Mouse (Mus musculus) embryonic facial prominence, embryonic 14.5 days (tissue): ENCODE results near the gene Il4ra. TPM values are rescaled to one million over a fixed set of nuclear protein-coding genes. Genes with fewer than 3 reads are reported as not detected.

Source experiments
- ATAC-seq: fragments of 200-750 bp; cut with Nextera tagmentation; 2 replicates; pipeline ENCODE4 v1.8.0; 2017; ENCODE audit warnings: low read depth, moderate number of reproducible peaks, moderate TSS enrichment
- DNase-seq: peaks from one replicate; pipeline ENCODE4 v3.0.0-alpha.2; 2015; ENCODE audit warnings: low spot score
- H3K27ac ChIP-seq: fragments of 300-500 bp; sonication (generic); replicated peaks from 2 replicates; pipeline ENCODE4 v1.5.1; 2014; ENCODE audit warnings: low read depth, mild to moderate bottlenecking, low read length, moderate library complexity
- H3K27me3 ChIP-seq: fragments of 300-500 bp; sonication (generic); replicated peaks from 2 replicates; pipeline ENCODE4 v1.6.1; 2014; ENCODE audit warnings: low read length; ENCODE audit not compliant: control insufficient read depth, insufficient read depth
- H3K36me3 ChIP-seq: fragments of 300-500 bp; sonication (generic); 2 replicates; pipeline ENCODE4 v1.6.1; 2014; ENCODE audit warnings: low read length, mixed read lengths; ENCODE audit not compliant: control insufficient read depth, insufficient read depth
- H3K4me1 ChIP-seq: fragments of 300-500 bp; sonication (generic); 2 replicates; pipeline ENCODE4 v1.6.1; 2014; ENCODE audit warnings: antibody characterized with exemption, low read length; ENCODE audit not compliant: control insufficient read depth, insufficient read depth
- H3K4me2 ChIP-seq: fragments of 300-500 bp; sonication (generic); 2 replicates; pipeline ENCODE4 v1.6.1; 2014; ENCODE audit warnings: low read depth, mild to moderate bottlenecking, low read length, moderate library complexity, mixed read lengths
- H3K4me3 ChIP-seq: fragments of 300-500 bp; sonication (generic); 2 replicates; pipeline ENCODE4 v1.5.1; 2014; ENCODE audit warnings: low read depth, mild to moderate bottlenecking, low read length
- H3K9ac ChIP-seq: fragments of 300-500 bp; sonication (generic); 2 replicates; pipeline ENCODE4 v1.6.1; 2014; ENCODE audit warnings: low read depth, mild to moderate bottlenecking, low read length, moderate library complexity, mixed read lengths
- H3K9me3 ChIP-seq: fragments of 300-500 bp; sonication (generic); 2 replicates; pipeline ENCODE4 v1.6.1; 2016; ENCODE audit warnings: low read length; ENCODE audit not compliant: control insufficient read depth
- WGBS: fragments of 180-500 bp; shearing (Covaris S2); extraction: QIAGEN DNeasy Blood & Tissue Kit; methylation state at CpG from one replicate; pipeline ENCODE4 v1.1.7; 2014; 5-methylcytosine and 5-hydroxymethylcytosine counted together
- polyA plus RNA-seq: library from polyadenylated mRNA; unstranded; fragments of >200 nt; fragmentation: Nextera tagmentation; extraction: Ambion mirVana; gene quantifications from 2 replicates; pipeline ENCODE4 v1.2.1, GENCODE M21; 2014

Gene Il4ra
- polyA plus RNA-seq, 1 experiment from 2014 or later, result 10.2 TPM

GRCm38 (mm10) chr7:125516723-125517122 is 35.2 kb upstream of the Il4ra start:
- Histone ChIP-seq H3K27me3 (no peaks in the 10 kb centered on the region), H3K36me3 (no peaks in the 10 kb centered on the region), H3K4me1 (peaks cover 17% of the 10 kb centered on the region), H3K4me3 (no peak overlapping the region), H3K9ac (no peak overlapping the region), H3K27ac (no peak overlapping the region), H3K4me2 (no peak overlapping the region), H3K9me3 (no peaks in the 10 kb centered on the region)
- WGBS, result 91% methylated on average over 8 of the region's 8 CpGs
- ATAC-seq, result no peak
- DNase-seq, result no peak

- Histone ChIP-seq H3K4me2 (no peak overlapping the region), H3K36me3 (no peaks in the 10 kb centered on the region), H3K4me1 (peaks cover 17% of the 10 kb centered on the region), H3K9ac (no peak overlapping the region), H3K27me3 (no peaks in the 10 kb centered on the region), H3K9me3 (no peaks in the 10 kb centered on the region), H3K27ac (no peak overlapping the region; the same call in 1 of the 2 replicates), H3K4me3 (no peak overlapping the region)
- ATAC-seq (0 out of 2 replicates have a peak, but pooled peaks have one; percentile 18), DNase-seq (peak; percentile 68)
- WGBS, result 54% methylated on average over 6 of the region's 6 CpGs
Measured at GRCm38 (mm10) chr7:125517470-125517869, 34.5 kb upstream of the Il4ra start.

- no peaks in the 10 kb centered on the region for H3K9me3 ChIP-seq
- no peak overlapping the region for H3K27ac ChIP-seq
- no peak overlapping the region for H3K4me2 ChIP-seq
- no peaks in the 10 kb centered on the region for H3K36me3 ChIP-seq
- H3K27me3 ChIP-seq, result no peaks in the 10 kb centered on the region
- H3K4me1 ChIP-seq, result peaks cover 16% of the 10 kb centered on the region
- ATAC-seq (no peak), DNase-seq (no peak)
- H3K4me3 ChIP-seq, result no peak overlapping the region
- no peak overlapping the region for H3K9ac ChIP-seq
- WGBS, result 79% methylated on average over 3 of the region's 3 CpGs
Measured at GRCm38 (mm10) chr7:125519715-125520114, 32.2 kb upstream of the Il4ra start.

- no peak overlapping the region for H3K4me2 ChIP-seq
- no peaks in the 10 kb centered on the region for H3K36me3 ChIP-seq
- H3K27me3 ChIP-seq, result no peaks in the 10 kb centered on the region
- no peak overlapping the region for H3K9ac ChIP-seq
- ATAC-seq, result no peak
- no peak overlapping the region for H3K27ac ChIP-seq
- H3K4me3 ChIP-seq, result no peak overlapping the region
- 87% methylated on average over 3 of the region's 3 CpGs for WGBS
- DNase-seq, result no peak
- H3K4me1 ChIP-seq, result no peaks in the 10 kb centered on the region
- no peaks in the 10 kb centered on the region for H3K9me3 ChIP-seq
Measured at GRCm38 (mm10) chr7:125523051-125523450, 28.9 kb upstream of the Il4ra start.

GRCm38 (mm10) chr7:125527186-125527585 is 24.7 kb upstream of the Il4ra start:
- WGBS, result 87% methylated on average over 5 of the region's 6 CpGs
- ATAC-seq, result no peak
- Histone ChIP-seq H3K9me3 (no peaks in the 10 kb centered on the region), H3K4me2 (no peak overlapping the region), H3K9ac (no peak overlapping the region), H3K27ac (no peak overlapping the region), H3K27me3 (no peaks in the 10 kb centered on the region), H3K4me3 (no peak overlapping the region), H3K36me3 (no peaks in the 10 kb centered on the region), H3K4me1 (no peaks in the 10 kb centered on the region)
- no peak for DNase-seq

- DNase-seq (no peak), ATAC-seq (no peak)
- Histone ChIP-seq H3K4me3 (no peak overlapping the region), H3K4me2 (no peak overlapping the region), H3K27me3 (no peaks in the 10 kb centered on the region), H3K9me3 (no peaks in the 10 kb centered on the region), H3K27ac (no peak overlapping the region), H3K9ac (no peak overlapping the region), H3K4me1 (no peaks in the 10 kb centered on the region), H3K36me3 (no peaks in the 10 kb centered on the region)
- WGBS, result 78% methylated on average over 9 of the region's 9 CpGs
Measured at GRCm38 (mm10) chr7:125527901-125528580, 23.9 kb upstream of the Il4ra start.

GRCm38 (mm10) chr7:125539351-125539750 is 12.6 kb upstream of the Il4ra start:
- H3K4me3 ChIP-seq, result no peak overlapping the region
- whole genome bisulfite sequencing, result 87% methylated on average over 3 of the region's 3 CpGs
- no peak overlapping the region for H3K4me2 ChIP-seq
- H3K9ac ChIP-seq, result no peak overlapping the region
- DNase-seq (no peak), ATAC-seq (no peak)
- H3K27ac ChIP-seq, result no peak overlapping the region
- no peaks in the 10 kb centered on the region for H3K36me3 ChIP-seq
- no peaks in the 10 kb centered on the region for H3K4me1 ChIP-seq
- H3K9me3 ChIP-seq, result peaks cover 4% of the 10 kb centered on the region
- H3K27me3 ChIP-seq, result no peaks in the 10 kb centered on the region

- ATAC-seq (no peak), DNase-seq (no peak)
- Histone ChIP-seq H3K4me3 (no peak overlapping the region), H3K9me3 (no peaks in the 10 kb centered on the region), H3K4me1 (no peaks in the 10 kb centered on the region), H3K27ac (no peak overlapping the region), H3K4me2 (no peak overlapping the region), H3K27me3 (no peaks in the 10 kb centered on the region), H3K36me3 (no peaks in the 10 kb centered on the region), H3K9ac (no peak overlapping the region)
- 92% methylated on average over 1 of the region's 1 CpGs for WGBS
Measured at GRCm38 (mm10) chr7:125541026-125541425, 10.9 kb upstream of the Il4ra start.

GRCm38 (mm10) chr7:125541821-125542220 is 10.1 kb upstream of the Il4ra start:
- H3K27me3 ChIP-seq, result no peaks in the 10 kb centered on the region
- DNase-seq (no peak), ATAC-seq (no peak)
- no peak overlapping the region for H3K9ac ChIP-seq
- WGBS, result 78% methylated on average over 2 of the region's 2 CpGs
- H3K36me3 ChIP-seq, result no peaks in the 10 kb centered on the region
- no peaks in the 10 kb centered on the region for H3K4me1 ChIP-seq
- no peak overlapping the region for H3K27ac ChIP-seq
- H3K4me3 ChIP-seq, result no peak overlapping the region
- no peak overlapping the region for H3K4me2 ChIP-seq
- H3K9me3 ChIP-seq, result no peaks in the 10 kb centered on the region
